Mouse (Mus musculus) midbrain, embryonic 12.5 days (tissue): ENCODE measurements at regions not wholly inside any gene's neighbourhood (a gene's known extent, or its start where the extent isn't known, plus 50 kb on each side); places are given as distances from the start of the nearest gene placed in this dataset.
A peak's percentile ranks its signal among the peaks of the same experiment; 100 is the strongest.

Source experiments
- ATAC-seq: fragments of 200-750 bp; cut with Nextera tagmentation; 2 replicates; pipeline ENCODE4 v1.8.0; 2017; ENCODE audit warnings: low read depth, moderate TSS enrichment, moderate library complexity; ENCODE audit not compliant: low FRiP score
- H3K27ac ChIP-seq: fragments of 300-500 bp; sonication (generic); replicated peaks from 2 replicates; pipeline ENCODE4 v1.5.1; 2016; ENCODE audit warnings: mild to moderate bottlenecking
- H3K27me3 ChIP-seq: fragments of 300-500 bp; sonication (generic); 2 replicates; pipeline ENCODE4 v1.6.1; 2016; ENCODE audit warnings: mild to moderate bottlenecking
- H3K36me3 ChIP-seq: fragments of 300-500 bp; sonication (generic); 2 replicates; pipeline ENCODE4 v1.6.1; 2016
- H3K4me1 ChIP-seq: fragments of 300-500 bp; sonication (generic); 2 replicates; pipeline ENCODE4 v1.6.1; 2016
- H3K4me2 ChIP-seq: fragments of 300-500 bp; sonication (generic); replicated peaks from 2 replicates; pipeline ENCODE4 v1.6.1; 2016; ENCODE audit warnings: mild to moderate bottlenecking, moderate library complexity
- H3K4me3 ChIP-seq: fragments of 300-500 bp; sonication (generic); 2 replicates; pipeline ENCODE4 v1.5.1; 2016; ENCODE audit warnings: mild to moderate bottlenecking
- H3K9ac ChIP-seq: fragments of 300-500 bp; sonication (generic); replicated peaks from 2 replicates; pipeline ENCODE4 v1.6.1; 2016; ENCODE audit warnings: mild to moderate bottlenecking, moderate library complexity
- H3K9me3 ChIP-seq: fragments of 300-500 bp; sonication (generic); 2 replicates; pipeline ENCODE4 v1.6.1; 2016; ENCODE audit warnings: mild to moderate bottlenecking
- WGBS: fragments of 180-500 bp; shearing (Covaris S2); methylation state at CpG from one replicate; pipeline ENCODE4 v1.1.7; 2016; 5-methylcytosine and 5-hydroxymethylcytosine counted together

DNA sequence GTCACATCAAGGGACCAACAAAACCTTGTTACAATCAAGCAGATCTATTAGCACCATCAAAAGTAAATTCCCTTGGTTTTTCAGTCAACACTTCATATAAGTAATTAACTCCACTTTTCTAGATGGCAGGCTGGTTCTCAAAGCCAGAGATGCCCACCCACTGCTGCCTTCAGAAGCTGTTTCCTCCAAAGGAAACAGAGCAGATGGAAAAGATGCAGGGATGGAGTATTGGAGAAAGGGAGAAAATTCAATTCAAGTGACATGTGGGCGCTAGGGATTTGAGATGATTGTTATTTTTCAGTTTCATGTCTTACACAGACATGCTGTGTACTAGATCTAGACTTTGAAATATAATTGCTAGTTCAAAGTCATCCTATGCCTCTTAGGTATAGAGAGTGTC is 705.1 kb downstream of the Edem1 start:
- H3K27me3 ChIP-seq = no peaks in the 10 kb centered on the region
- H3K4me3 ChIP-seq = no peak overlapping the region
- no peak overlapping the region for H3K9ac ChIP-seq
- H3K36me3 ChIP-seq = no peaks in the 10 kb centered on the region
- ATAC-seq = no peak
- H3K4me1 ChIP-seq = no peaks in the 10 kb centered on the region
- H3K9me3 ChIP-seq = no peaks in the 10 kb centered on the region
- WGBS = 71% methylated on average over 1 of the region's 1 CpGs
- no peak overlapping the region for H3K4me2 ChIP-seq
- H3K27ac ChIP-seq = no peak overlapping the region

GRCm38 (mm10) chr6:109542980-109543976 is 714.8 kb downstream of the Edem1 start:
- peak; percentile 96 for ATAC-seq
- 37% methylated on average over 7 of the region's 7 CpGs for WGBS
- Histone ChIP-seq H3K9me3 (no peaks in the 10 kb centered on the region), H3K27ac (no peak overlapping the region), H3K36me3 (no peaks in the 10 kb centered on the region), H3K27me3 (peaks cover 27% of the 10 kb centered on the region), H3K4me2 (no peak overlapping the region), H3K4me1 (no peaks in the 10 kb centered on the region), H3K9ac (no peak overlapping the region), H3K4me3 (no peak overlapping the region)

DNA sequence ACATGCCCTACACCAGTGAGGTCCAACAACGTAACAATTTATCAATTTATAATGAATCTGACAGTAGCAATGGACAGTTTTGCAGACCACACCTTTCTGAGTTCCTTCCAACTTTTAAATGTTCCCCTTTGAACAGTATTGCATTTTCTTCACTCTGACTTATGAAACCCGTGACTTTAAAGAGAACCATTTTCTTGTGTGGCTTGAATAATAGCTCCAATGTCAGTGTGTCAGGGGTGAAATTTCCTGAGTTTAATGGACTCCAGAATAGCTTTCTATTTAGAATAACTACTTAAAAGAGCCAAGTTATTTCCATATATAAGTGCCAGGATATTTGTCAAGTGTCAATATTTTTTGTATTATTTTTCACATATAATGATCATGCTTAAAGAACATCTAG is 723.9 kb downstream of the Edem1 start:
- Histone ChIP-seq H3K9me3 (no peaks in the 10 kb centered on the region), H3K27ac (no peak overlapping the region), H3K4me1 (no peaks in the 10 kb centered on the region), H3K4me3 (no peak overlapping the region), H3K4me2 (no peak overlapping the region), H3K36me3 (no peaks in the 10 kb centered on the region), H3K27me3 (peaks cover 6% of the 10 kb centered on the region; the same call in 1 of the 2 replicates), H3K9ac (no peak overlapping the region)
- ATAC-seq = no peak
- 82% methylated on average over 2 of the region's 2 CpGs for WGBS
